Mouse (Mus musculus) forebrain, embryonic 12.5 days (tissue): ENCODE measurements at regions not wholly inside any gene's neighbourhood (a gene's known extent, or its start where the extent isn't known, plus 50 kb on each side); places are given as distances from the start of the nearest gene placed in this dataset.

Experiments used
- ATAC-seq: fragments of 200-750 bp; cut with Nextera tagmentation; 2 replicates; pipeline ENCODE4 v1.8.0; 2017; ENCODE audit warnings: moderate TSS enrichment; ENCODE audit not compliant: low FRiP score
- H3K27ac ChIP-seq: fragments of 300-500 bp; sonication (generic); 2 replicates; pipeline ENCODE4 v1.5.1; 2016; ENCODE audit warnings: mild to moderate bottlenecking
- H3K27me3 ChIP-seq: fragments of 300-500 bp; sonication (generic); 2 replicates; pipeline ENCODE4 v1.6.1; 2016; ENCODE audit warnings: mild to moderate bottlenecking
- H3K36me3 ChIP-seq: fragments of 300-500 bp; sonication (generic); replicated peaks from 2 replicates; pipeline ENCODE4 v1.6.1; 2016; ENCODE audit warnings: mild to moderate bottlenecking
- H3K4me1 ChIP-seq: fragments of 300-500 bp; sonication (generic); 2 replicates; pipeline ENCODE4 v1.6.1; 2016
- H3K4me2 ChIP-seq: fragments of 300-500 bp; sonication (generic); 2 replicates; pipeline ENCODE4 v1.6.1; 2016; ENCODE audit warnings: mild to moderate bottlenecking, moderate library complexity
- H3K4me3 ChIP-seq: fragments of 300-500 bp; sonication (generic); replicated peaks from 2 replicates; pipeline ENCODE4 v1.5.1; 2016; ENCODE audit warnings: mild to moderate bottlenecking
- H3K9ac ChIP-seq: fragments of 300-500 bp; sonication (generic); 2 replicates; pipeline ENCODE4 v1.6.1; 2016; ENCODE audit warnings: mild to moderate bottlenecking
- H3K9me3 ChIP-seq: fragments of 300-500 bp; sonication (generic); 2 replicates; pipeline ENCODE4 v1.6.1; 2016
- WGBS: fragments of 180-500 bp; shearing (Covaris S2); methylation state at CpG from one replicate; pipeline ENCODE4 v1.1.7; 2016; 5-methylcytosine and 5-hydroxymethylcytosine counted together

- H3K4me3 ChIP-seq: no peak overlapping the region
- no peak overlapping the region for H3K27ac ChIP-seq
- no peak overlapping the region for H3K9ac ChIP-seq
- 91% methylated on average over 7 of the region's 7 CpGs for WGBS
- no peaks in the 10 kb centered on the region for H3K36me3 ChIP-seq
- H3K4me2 ChIP-seq: no peak overlapping the region
- no peaks in the 10 kb centered on the region; the same call in 1 of the 2 replicates for H3K27me3 ChIP-seq
- no peaks in the 10 kb centered on the region for H3K4me1 ChIP-seq
- H3K9me3 ChIP-seq: no peaks in the 10 kb centered on the region
- ATAC-seq: no peak
These were observed 270.1 kb downstream of the Mid1ip1 start for GRCm38 (mm10) chrX:10984894-10985293.

GRCm38 (mm10) chrX:10991871-10992210, 277.0 kb downstream of the Mid1ip1 start:
- WGBS: 28% methylated on average over 6 of the region's 6 CpGs
- H3K4me3 ChIP-seq: no peak overlapping the region
- peak overlapping the region; percentile 45 for H3K4me2 ChIP-seq
- H3K9me3 ChIP-seq: no peaks in the 10 kb centered on the region
- H3K36me3 ChIP-seq: no peaks in the 10 kb centered on the region
- H3K27ac ChIP-seq: peak overlapping the region; percentile 93
- H3K9ac ChIP-seq: no peak overlapping the region
- no peak; the same call in none of the 2 replicates for ATAC-seq
- H3K4me1 ChIP-seq: peaks cover 23% of the 10 kb centered on the region
- H3K27me3 ChIP-seq: peaks cover 5% of the 10 kb centered on the region; the same call in 1 of the 2 replicates

- Histone ChIP-seq H3K36me3 (no peaks in the 10 kb centered on the region), H3K9ac (no peak overlapping the region), H3K4me1 (peaks cover 23% of the 10 kb centered on the region), H3K27me3 (peaks cover 5% of the 10 kb centered on the region; the same call in 1 of the 2 replicates), H3K4me3 (no peak overlapping the region), H3K9me3 (no peaks in the 10 kb centered on the region), H3K27ac (peak overlapping the region; percentile 93), H3K4me2 (peak overlapping the region; percentile 45)
- WGBS: 23% methylated on average over 19 of the region's 19 CpGs
- peak; percentile 78 for ATAC-seq
These were observed 277.6 kb downstream of the Mid1ip1 start for GRCm38 (mm10) chrX:10992211-10993004.

- Histone ChIP-seq H3K4me3 (no peak overlapping the region), H3K4me2 (peak overlapping the region; percentile 45), H3K36me3 (no peaks in the 10 kb centered on the region), H3K9me3 (no peaks in the 10 kb centered on the region), H3K4me1 (peaks cover 23% of the 10 kb centered on the region), H3K27ac (peak overlapping the region; percentile 93), H3K27me3 (peaks cover 5% of the 10 kb centered on the region; the same call in 1 of the 2 replicates), H3K9ac (no peak overlapping the region)
- WGBS: 27% methylated on average over 6 of the region's 6 CpGs
- ATAC-seq: peak; percentile 55
These were observed 278.2 kb downstream of the Mid1ip1 start for GRCm38 (mm10) chrX:10993005-10993377.

- H3K9me3 ChIP-seq: no peaks in the 10 kb centered on the region
- no peak overlapping the region for H3K27ac ChIP-seq
- H3K4me1 ChIP-seq: peaks cover 23% of the 10 kb centered on the region
- no peak for ATAC-seq
- H3K9ac ChIP-seq: no peak overlapping the region
- peaks cover 5% of the 10 kb centered on the region; the same call in 1 of the 2 replicates for H3K27me3 ChIP-seq
- H3K36me3 ChIP-seq: no peaks in the 10 kb centered on the region
- no peak overlapping the region for H3K4me2 ChIP-seq
- no peak overlapping the region for H3K4me3 ChIP-seq
These were observed 280.1 kb downstream of the Mid1ip1 start for GRCm38 (mm10) chrX:10994910-10995309.

- Histone ChIP-seq H3K9me3 (no peaks in the 10 kb centered on the region), H3K27me3 (no peaks in the 10 kb centered on the region), H3K9ac (no peak overlapping the region), H3K36me3 (no peaks in the 10 kb centered on the region), H3K4me3 (no peak overlapping the region), H3K4me2 (no peak overlapping the region), H3K4me1 (no peaks in the 10 kb centered on the region), H3K27ac (no peak overlapping the region)
- 84% methylated on average over 3 of the region's 3 CpGs for WGBS
- no peak for ATAC-seq
These were observed 286.4 kb downstream of the Mid1ip1 start for GRCm38 (mm10) chrX:11001180-11001579.

- ATAC-seq: no peak
- no peak overlapping the region for H3K9ac ChIP-seq
- no peak overlapping the region for H3K4me3 ChIP-seq
- H3K4me2 ChIP-seq: no peak overlapping the region
- no peaks in the 10 kb centered on the region for H3K36me3 ChIP-seq
- H3K27ac ChIP-seq: no peak overlapping the region
- no peaks in the 10 kb centered on the region for H3K9me3 ChIP-seq
- H3K4me1 ChIP-seq: no peaks in the 10 kb centered on the region
- H3K27me3 ChIP-seq: no peaks in the 10 kb centered on the region
These were observed 259.8 kb upstream of the H2al1a start for GRCm38 (mm10) chrX:11039278-11039677.

GRCm38 (mm10) chrX:11046769-11047168, 252.3 kb upstream of the H2al1a start:
- no peak overlapping the region for H3K4me3 ChIP-seq
- H3K27me3 ChIP-seq: no peaks in the 10 kb centered on the region
- H3K9ac ChIP-seq: no peak overlapping the region
- no peak overlapping the region for H3K27ac ChIP-seq
- no peak overlapping the region for H3K4me2 ChIP-seq
- no peaks in the 10 kb centered on the region for H3K36me3 ChIP-seq
- H3K9me3 ChIP-seq: no peaks in the 10 kb centered on the region
- no peak for ATAC-seq
- H3K4me1 ChIP-seq: no peaks in the 10 kb centered on the region
- 94% methylated on average over 3 of the region's 3 CpGs for WGBS

- Histone ChIP-seq H3K27me3 (peaks cover 9% of the 10 kb centered on the region; the same call in 1 of the 2 replicates), H3K4me1 (0 out of 2 replicates have a peak, but pooled peaks cover 3% of the 10 kb centered on the region), H3K9ac (no peak overlapping the region), H3K36me3 (no peaks in the 10 kb centered on the region), H3K4me3 (no peak overlapping the region), H3K9me3 (no peaks in the 10 kb centered on the region), H3K27ac (no peak overlapping the region), H3K4me2 (no peak overlapping the region)
- ATAC-seq: no peak
- WGBS: 61% methylated on average over 3 of the region's 3 CpGs
These were observed 216.9 kb upstream of the H2al1a start for GRCm38 (mm10) chrX:11082171-11082570.

GRCm38 (mm10) chrX:11082845-11083244, 216.2 kb upstream of the H2al1a start:
- Histone ChIP-seq H3K36me3 (no peaks in the 10 kb centered on the region), H3K9ac (no peak overlapping the region), H3K4me1 (0 out of 2 replicates have a peak, but pooled peaks cover 3% of the 10 kb centered on the region), H3K27me3 (peaks cover 9% of the 10 kb centered on the region; the same call in 1 of the 2 replicates), H3K27ac (no peak overlapping the region), H3K9me3 (no peaks in the 10 kb centered on the region), H3K4me3 (no peak overlapping the region), H3K4me2 (no peak overlapping the region)
- no peak for ATAC-seq
- WGBS: 75% methylated on average over 3 of the region's 3 CpGs

GRCm38 (mm10) chrX:11086257-11087072, 212.6 kb upstream of the H2al1a start:
- ATAC-seq: no peak
- Histone ChIP-seq H3K9ac (no peak overlapping the region), H3K4me3 (no peak overlapping the region), H3K9me3 (no peaks in the 10 kb centered on the region), H3K4me1 (0 out of 2 replicates have a peak, but pooled peaks cover 3% of the 10 kb centered on the region), H3K27ac (no peak overlapping the region), H3K36me3 (no peaks in the 10 kb centered on the region), H3K27me3 (peaks cover 9% of the 10 kb centered on the region; the same call in 1 of the 2 replicates), H3K4me2 (no peak overlapping the region)
- 50% methylated on average over 6 of the region's 7 CpGs for WGBS

- H3K27me3 ChIP-seq: peaks cover 9% of the 10 kb centered on the region; the same call in 1 of the 2 replicates
- ATAC-seq: peak; percentile 57; the same call in 1 of the 2 replicates
- no peaks in the 10 kb centered on the region for H3K36me3 ChIP-seq
- H3K9me3 ChIP-seq: no peaks in the 10 kb centered on the region
- H3K4me3 ChIP-seq: no peak overlapping the region
- H3K4me2 ChIP-seq: peak overlapping the region; percentile 19
- H3K4me1 ChIP-seq: 0 out of 2 replicates have a peak, but pooled peaks cover 3% of the 10 kb centered on the region
- H3K27ac ChIP-seq: no peak overlapping the region
- WGBS: 20% methylated on average over 14 of the region's 14 CpGs
- H3K9ac ChIP-seq: no peak overlapping the region
These were observed 211.1 kb upstream of the H2al1a start for GRCm38 (mm10) chrX:11087913-11088312.
